ENCODE assay signal across 26 mouse cellular contexts in the genomic region with DNA sequence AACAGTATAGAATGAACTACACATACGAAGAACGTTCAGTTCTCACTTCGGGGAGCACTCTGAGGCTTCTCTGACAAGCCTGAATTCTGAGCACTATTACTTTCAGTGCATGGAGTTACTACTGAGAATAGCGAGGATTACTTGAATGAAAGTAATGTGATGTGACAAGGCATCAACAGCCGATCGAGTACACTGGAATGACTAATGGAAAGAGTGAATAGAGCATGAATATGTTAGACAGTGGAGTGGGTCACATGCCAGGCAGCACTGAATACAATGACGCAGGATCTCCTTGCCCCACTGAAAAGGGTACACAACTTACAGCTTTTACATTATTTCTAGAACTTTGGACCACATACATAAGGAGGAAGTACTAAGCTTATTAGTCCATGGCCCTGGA.
"Had no signal": no experiment of that assay in that cellular context is flagged by ENCODE, and none has a peak within 500 bp of the region (broad histone marks: within the 10 kb centered on the region; RNA-seq: fewer than 3 reads in every experiment).

No protein-coding gene starts in this region.

- H3K27ac ChIP-seq: gastrocnemius, adult 2 months; heart, adult 2 months; heart, embryonic 13.5 days; heart, embryonic 15.5 days; hindbrain, embryonic 13.5 days; hindbrain, embryonic 15.5 days; hindbrain, postnatal 0 days; kidney, embryonic 15.5 days; kidney, postnatal 0 days; layer of hippocampus, adult 2 months; left cerebral cortex, adult 2 months; limb, embryonic 10.5 days; limb, embryonic 12.5 days had no signal

- H3K9ac ChIP-seq: heart, embryonic 13.5 days; heart, embryonic 15.5 days; hindbrain, embryonic 13.5 days; hindbrain, embryonic 15.5 days; kidney, embryonic 15.5 days; limb, embryonic 12.5 days had no signal

- ATAC-seq: hindbrain, postnatal 0 days; intestine, embryonic 16.5 days had no signal

- DNase-seq: gastrocnemius, adult 2 months; gastrocnemius, postnatal 10 days; gastrocnemius, postnatal 25 days; heart, adult 2 months; heart, postnatal 14 days; heart, postnatal 36 days; kidney, adult 11 months; kidney, adult 2 months; kidney, adult 9 months; kidney, postnatal 25 days; kidney, postnatal 4 days; liver had no signal

- H3K4me1 ChIP-seq: heart, embryonic 13.5 days; hindbrain, embryonic 13.5 days; kidney, embryonic 15.5 days had no signal

- H3K4me3 ChIP-seq: gastrocnemius, adult 2 months; heart, adult 2 months; heart, embryonic 13.5 days; heart, embryonic 15.5 days; hindbrain, embryonic 13.5 days; hindbrain, embryonic 15.5 days; kidney, embryonic 15.5 days; layer of hippocampus, adult 2 months; left cerebral cortex, adult 2 months; limb, embryonic 10.5 days; limb, embryonic 12.5 days had no signal

- H3K27me3 ChIP-seq: heart, embryonic 15.5 days; hindbrain, embryonic 13.5 days; hindbrain, embryonic 15.5 days; kidney, embryonic 15.5 days had no signal

- H3K36me3 ChIP-seq: heart, embryonic 13.5 days; heart, embryonic 15.5 days; hindbrain, embryonic 13.5 days; hindbrain, embryonic 15.5 days; kidney, embryonic 15.5 days; limb, embryonic 10.5 days; limb, embryonic 12.5 days had no signal

- H3K4me2 ChIP-seq: heart, embryonic 11.5 days; heart, embryonic 13.5 days; heart, embryonic 15.5 days; hindbrain, embryonic 13.5 days; hindbrain, embryonic 15.5 days; kidney, embryonic 15.5 days; limb, embryonic 12.5 days; liver, embryonic 11.5 days had no signal

- H3K9me3 ChIP-seq: heart, embryonic 13.5 days; heart, embryonic 15.5 days; hindbrain, embryonic 13.5 days; hindbrain, embryonic 15.5 days; kidney, embryonic 15.5 days; limb, embryonic 10.5 days; limb, embryonic 12.5 days had no signal
